ENCODE assay signal across 25 mouse cellular contexts in genomic region chr2:120146543-120146942, GRCm38 (mm10). TPM values are rescaled to one million over a fixed set of nuclear protein-coding genes. Genes with fewer than 3 reads are reported as not detected.
DNase-seq lines count a peak whose midpoint lies in the region; ATAC-seq and TF ChIP-seq lines count a peak whose summit lies in the region.
"Had no signal": no experiment of that assay in that cellular context is flagged by ENCODE, and none has a peak within 500 bp of the region (broad histone marks: within the 10 kb centered on the region; RNA-seq: fewer than 3 reads in every experiment).

No protein-coding gene starts in this region.

- peaks cover 31% of the 10 kb centered on the region for H3K4me1 ChIP-seq in heart, embryonic 12.5 days (replicated peaks)
- peaks cover 31% of the 10 kb centered on the region for H3K4me1 ChIP-seq in heart, embryonic 16.5 days (ENCODE audit: control insufficient read depth, insufficient read depth, low read length)
- no peaks in the 10 kb centered on the region for H3K4me1 ChIP-seq in midbrain, embryonic 11.5 days (ENCODE audit: control insufficient read depth, insufficient read depth, low read length)
- no peaks in the 10 kb centered on the region for H3K4me1 ChIP-seq in midbrain, postnatal 0 days (ENCODE audit: insufficient read depth, low read length)
- H3K4me1 ChIP-seq: forebrain, embryonic 10.5 days; forebrain, embryonic 13.5 days; hindbrain, embryonic 12.5 days; hindbrain, embryonic 15.5 days had no signal

- WGBS in heart, embryonic 12.5 days = 54% methylated on average over 2 of the region's 2 CpGs
- WGBS in heart, embryonic 16.5 days = 38% methylated on average over 2 of the region's 2 CpGs
- WGBS in midbrain, embryonic 11.5 days = 87% methylated on average over 2 of the region's 2 CpGs
- WGBS in midbrain, postnatal 0 days = 84% methylated on average over 2 of the region's 2 CpGs

- intact Hi-C loops in heart, postnatal 36 days (cut with DNase I) = no loop called here
- intact Hi-C loops in heart, postnatal 10 days (cut with DNase I) = no loop called here

- no peak overlapping the region for H3K4me3 ChIP-seq in heart, embryonic 12.5 days
- H3K4me3 ChIP-seq in heart, embryonic 16.5 days (ENCODE audit: low read length) = no peak overlapping the region
- H3K4me3 ChIP-seq in midbrain, embryonic 11.5 days (ENCODE audit: low read depth, low read length) = no peak overlapping the region
- H3K4me3 ChIP-seq in midbrain, postnatal 0 days (ENCODE audit: low read depth, low read length) = no peak overlapping the region
- H3K4me3 ChIP-seq: forebrain, embryonic 10.5 days; forebrain, embryonic 13.5 days; hindbrain, embryonic 12.5 days; hindbrain, embryonic 15.5 days had no signal

- H3K4me2 ChIP-seq in heart, embryonic 12.5 days = no peak overlapping the region
- no peak overlapping the region for H3K4me2 ChIP-seq in heart, embryonic 16.5 days (ENCODE audit: low read depth, low read length)
- no peak overlapping the region for H3K4me2 ChIP-seq in midbrain, embryonic 11.5 days
- H3K4me2 ChIP-seq in midbrain, postnatal 0 days (ENCODE audit: low read depth, low read length, poor library complexity, severe bottlenecking) = no peak overlapping the region
- H3K4me2 ChIP-seq: forebrain, embryonic 13.5 days; hindbrain, embryonic 12.5 days; hindbrain, embryonic 15.5 days had no signal

- peak overlapping the region; percentile 88 for H3K27ac ChIP-seq in heart, embryonic 12.5 days (ENCODE audit: poor library complexity, severe bottlenecking)
- H3K27ac ChIP-seq in heart, embryonic 16.5 days (ENCODE audit: low read length) = peak overlapping the region; percentile 95
- H3K27ac ChIP-seq in midbrain, embryonic 11.5 days (ENCODE audit: low read depth, low read length) = no peak overlapping the region
- no peak overlapping the region for H3K27ac ChIP-seq in midbrain, postnatal 0 days (ENCODE audit: low read depth, low read length)
- H3K27ac ChIP-seq: forebrain, embryonic 10.5 days; forebrain, embryonic 13.5 days; hindbrain, embryonic 12.5 days; hindbrain, embryonic 15.5 days had no signal

- H3K9me3 ChIP-seq in heart, embryonic 12.5 days (replicated peaks) = no peaks in the 10 kb centered on the region
- H3K9me3 ChIP-seq in heart, embryonic 16.5 days (replicated peaks; ENCODE audit: control insufficient read depth, low read length) = no peaks in the 10 kb centered on the region
- H3K9me3 ChIP-seq in midbrain, embryonic 11.5 days (ENCODE audit: control insufficient read depth, low read length) = no peaks in the 10 kb centered on the region
- H3K9me3 ChIP-seq in midbrain, postnatal 0 days (ENCODE audit: low read length) = no peaks in the 10 kb centered on the region
- H3K9me3 ChIP-seq: forebrain, embryonic 10.5 days; forebrain, embryonic 13.5 days; G1E; hindbrain, embryonic 12.5 days; hindbrain, embryonic 15.5 days had no signal

- TF ChIP-seq CTCF in midbrain, postnatal 0 days (IDR thresholded peaks at IDR 0.05) = no peak

- no peak overlapping the region for H3K9ac ChIP-seq in heart, embryonic 12.5 days
- H3K9ac ChIP-seq in heart, embryonic 16.5 days (ENCODE audit: low read length) = no peak overlapping the region
- no peak overlapping the region for H3K9ac ChIP-seq in midbrain, embryonic 11.5 days (ENCODE audit: low read length)
- H3K9ac ChIP-seq in midbrain, postnatal 0 days (replicated peaks; ENCODE audit: low read length, poor library complexity, severe bottlenecking) = no peak overlapping the region
- H3K9ac ChIP-seq: forebrain, embryonic 13.5 days; hindbrain, embryonic 12.5 days; hindbrain, embryonic 15.5 days had no signal

- DNase-seq in heart, adult 11 months = peak; percentile 34
- DNase-seq in heart, postnatal 36 days = no peak
- no peak for DNase-seq in heart, adult 8-10 months (ENCODE audit: low spot score)
- no peak for DNase-seq in heart, postnatal 10 days
- peak; percentile 41 for DNase-seq in midbrain, embryonic 11.5 days (ENCODE audit: low spot score, missing footprints)
- no peak for DNase-seq in midbrain, postnatal 0 days (ENCODE audit: low spot score)
- DNase-seq: adrenal gland, postnatal 10 days; adrenal gland, postnatal 36 days; cerebellum, adult 18-20 months; cerebellum, adult 9-10 months; cerebellum, postnatal 14 days; gastrocnemius, postnatal 10 days; gastrocnemius, postnatal 36 days; kidney, adult 2 months had no signal

- ATAC-seq in heart, embryonic 12.5 days (ENCODE audit: insufficient number of reproducible peaks, low FRiP score) = no peak
- no peak for ATAC-seq in heart, embryonic 16.5 days (replicated peaks; ENCODE audit: extremely low read depth, insufficient read depth, low FRiP score)
- ATAC-seq in midbrain, embryonic 11.5 days (ENCODE audit: low FRiP score) = no peak
- ATAC-seq in midbrain, postnatal 0 days (ENCODE audit: low FRiP score) = no peak
- ATAC-seq: forebrain, embryonic 13.5 days; forebrain, embryonic 16.5 days; intestine, postnatal 0 days; Patski had no signal

- H3K36me3 ChIP-seq in heart, embryonic 12.5 days = peaks cover 25% of the 10 kb centered on the region
- H3K36me3 ChIP-seq in heart, embryonic 16.5 days (ENCODE audit: control insufficient read depth, insufficient read depth) = peaks cover 14% of the 10 kb centered on the region; the same call in 1 of the 2 replicates
- H3K36me3 ChIP-seq in midbrain, embryonic 11.5 days (ENCODE audit: control insufficient read depth, insufficient read depth, low read length) = no peaks in the 10 kb centered on the region
- H3K36me3 ChIP-seq in midbrain, postnatal 0 days (ENCODE audit: insufficient read depth, low read length) = no peaks in the 10 kb centered on the region
- H3K36me3 ChIP-seq: forebrain, embryonic 10.5 days; hindbrain, embryonic 12.5 days; hindbrain, embryonic 15.5 days had no signal

- H3K27me3 ChIP-seq in heart, embryonic 12.5 days (replicated peaks) = no peaks in the 10 kb centered on the region
- H3K27me3 ChIP-seq in heart, embryonic 16.5 days (ENCODE audit: control insufficient read depth, insufficient read depth, low read length) = no peaks in the 10 kb centered on the region
- H3K27me3 ChIP-seq in midbrain, embryonic 11.5 days (ENCODE audit: control insufficient read depth, insufficient read depth, low read length) = no peaks in the 10 kb centered on the region
- no peaks in the 10 kb centered on the region for H3K27me3 ChIP-seq in midbrain, postnatal 0 days (ENCODE audit: insufficient read depth, low read length)
- H3K27me3 ChIP-seq: CH12.LX; forebrain, embryonic 13.5 days; hindbrain, embryonic 12.5 days; hindbrain, embryonic 15.5 days; Patski had no signal

RNA-seq across cellular contexts. Expression of gene Ehd4, which starts 7.9 kb away (rescaled TPM):
- 100 to 1,000 TPM; 372 to 460 TPM for total RNA-seq in heart, postnatal 36 days (2021)
- 159 and 186 TPM in 2 replicates for polyA plus RNA-seq in heart, embryonic 12.5 days (2016; fragmentation: Nextera tagmentation; extraction: Ambion mirVana)
- 100 to 1,000 TPM; 312 to 410 (median 362) TPM for total RNA-seq in heart, adult 8-10 months (2022)
- polyA plus RNA-seq in heart, embryonic 16.5 days (2015; fragmentation: Nextera tagmentation; extraction: Ambion mirVana) = 163 and 195 TPM in 2 replicates
- 100 to 1,000 TPM; 514 to 538 TPM for total RNA-seq in heart, postnatal 10 days (2021)
- 10.2 and 17.2 TPM in 2 replicates for polyA plus RNA-seq in midbrain, embryonic 11.5 days (2014; fragmentation: Nextera tagmentation; extraction: Ambion mirVana)
- 6.5 and 9.5 TPM in 2 replicates for total RNA-seq in midbrain, postnatal 0 days (2014; rRNA removed)
- 16.2 and 19.7 TPM in 2 replicates for polyA plus RNA-seq in midbrain, postnatal 0 days (2015; fragmentation: Nextera tagmentation; extraction: Ambion mirVana)

Comparison
In these comparisons a context has a peak if more than half of its experiments do, and no peak if none do; other contexts are left out.
1. DNase-seq: peak in heart, adult 11 months (single experiment) and midbrain, embryonic 11.5 days (single experiment); none in heart, postnatal 36 days (0 of 2), heart, adult 8-10 months (single experiment), heart, postnatal 10 days (0 of 2) and midbrain, postnatal 0 days (single experiment).
2. H3K27ac ChIP-seq: peak in heart, embryonic 12.5 days (single experiment) and heart, embryonic 16.5 days (single experiment); none in midbrain, embryonic 11.5 days (single experiment) and midbrain, postnatal 0 days (single experiment).
3. RNA of gene Ehd4, which starts 7.9 kb away (total RNA-seq): 514 to 538 TPM in heart, postnatal 10 days, 372 to 460 TPM in heart, postnatal 36 days and 312 to 410 TPM in heart, adult 8-10 months; 6.5 to 9.5 TPM in midbrain, postnatal 0 days; every median in the first group is over 10 times any median in the second.